Mouse (Mus musculus) midbrain, embryonic 12.5 days (tissue): Measurements from ENCODE around the gene Mmp7. TPM values are rescaled to one million over a fixed set of nuclear protein-coding genes. Genes with fewer than 3 reads are reported as not detected.

Source experiments
- polyA plus RNA-seq: library from polyadenylated mRNA; unstranded; fragments of >200 nt; fragmentation: Nextera tagmentation; extraction: Ambion mirVana; gene quantifications from 2 replicates; pipeline ENCODE4 v1.2.1, GENCODE M21; 2016

Mmp7 gene
- polyA plus RNA-seq, 1 experiment from 2014 or later: not detected

Other genes with a start within 250 kb of the Mmp7 start
- gene Mmp3, start 246.3 kb upstream of the Mmp7 start, polyA plus RNA-seq: not detected in 2 replicates
- gene Mmp10, start 189.7 kb upstream of the Mmp7 start, polyA plus RNA-seq: not detected in 2 replicates
- 0.21 TPM in 1 of 2 replicates, not detected in the other for gene Mmp8, start 133.6 kb upstream of the Mmp7 start, polyA plus RNA-seq
- gene Mmp27, start 120.7 kb upstream of the Mmp7 start, polyA plus RNA-seq: not detected in 2 replicates
- not detected in 2 replicates for gene Mmp20, start 63.9 kb upstream of the Mmp7 start, polyA plus RNA-seq
- gene Tmem123, start 72.0 kb downstream of the Mmp7 start, polyA plus RNA-seq: 94.6 and 99.8 TPM in 2 replicates
- gene Birc2, start 145.0 kb downstream of the Mmp7 start, polyA plus RNA-seq: 42.8 and 46.6 TPM in 2 replicates
- gene Birc3, start 181.1 kb downstream of the Mmp7 start, polyA plus RNA-seq: 3.1 and 3.5 TPM in 2 replicates